Mouse (Mus musculus) embryonic fibroblast, embryonic 13.5 days (primary cell): Measurements from ENCODE around the gene Zfp185.

Source experiments
- CTCF ChIP-seq: IDR thresholded peaks from 2 replicates; pipeline ENCODE4 v1.5.1; 2011; ENCODE audit warnings: mild to moderate bottlenecking, control low read depth, low read length, moderate library complexity, borderline replicate concordance; ENCODE audit not compliant: insufficient read depth
- POLR2A ChIP-seq: IDR thresholded peaks from 2 replicates; pipeline ENCODE4 v1.6.1; 2011; ENCODE audit warnings: low read depth, mild to moderate bottlenecking, control low read depth, low read length, moderate library complexity

DNA sequence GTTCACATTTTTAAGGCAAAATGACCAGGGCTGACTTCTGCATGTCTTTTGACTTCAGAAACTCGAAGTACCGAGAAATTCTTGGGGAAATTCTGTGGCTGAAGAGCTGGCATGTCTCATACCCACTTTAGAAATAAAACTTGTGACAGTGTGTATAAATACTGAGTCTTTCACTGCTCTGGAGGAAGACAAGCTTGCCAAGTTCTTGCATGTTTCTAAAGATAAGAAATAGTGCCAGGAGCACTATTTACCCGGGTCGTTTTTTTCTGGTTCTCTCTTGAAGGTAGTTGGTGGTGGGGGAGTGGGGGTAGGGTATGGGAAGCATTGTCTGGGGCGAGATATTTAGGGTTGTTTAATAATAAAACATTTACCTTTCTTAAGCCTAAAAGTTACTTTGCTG, 75.2 kb downstream of the Zfp185 start:
- no peak for TF ChIP-seq POLR2A
- no peak for TF ChIP-seq CTCF
